Mouse (Mus musculus): ENCODE data around the gene Irf3. TPM values are rescaled to one million over a fixed set of nuclear protein-coding genes. Genes with fewer than 3 reads are reported as not detected.

Irf3 gene
- total RNA-seq, 1 experiment from 2014 or later: 138 TPM

DNA sequence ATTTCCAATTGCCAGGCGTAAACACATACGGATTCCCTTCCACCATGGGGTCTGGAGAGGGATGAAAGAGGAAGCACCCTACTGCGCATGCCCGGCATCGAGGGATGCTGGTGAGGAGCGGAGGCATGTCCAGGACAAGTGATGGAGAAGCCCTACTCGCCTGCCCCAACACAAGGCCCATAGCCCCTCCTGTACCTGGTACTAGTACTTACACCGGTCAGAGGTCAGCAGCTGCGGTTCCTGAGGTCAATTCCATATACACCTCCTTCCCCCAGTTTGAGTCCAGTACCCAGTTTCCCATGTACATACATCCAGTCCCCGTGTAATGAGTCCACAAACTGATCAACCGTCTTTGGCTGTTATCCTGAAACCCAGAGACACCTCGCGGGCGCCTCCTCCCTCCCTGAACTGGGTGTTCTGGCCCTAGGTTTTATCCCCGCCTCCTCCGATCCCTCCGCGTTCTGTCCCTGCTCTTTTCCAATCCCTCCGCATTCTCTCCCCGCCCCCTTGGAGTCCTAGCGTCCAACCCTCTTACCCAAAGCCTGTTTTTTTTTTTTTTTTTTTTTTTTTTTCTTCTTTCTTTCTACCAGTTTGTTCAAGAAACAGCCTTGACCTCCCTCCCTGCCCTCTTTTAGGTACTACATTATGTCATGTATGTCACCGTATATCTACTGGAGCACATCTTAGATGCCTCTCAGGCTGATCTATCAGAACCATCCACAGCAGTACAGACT lies 22.9 kb upstream of the Irf3 start, which contains the start of gene Cpt1c:
Gene Cpt1c, minus strand, starts transcription at position 469 of the 734 bp plus-strand sequence.
- peak; percentile 75 for DNase-seq

DNA sequence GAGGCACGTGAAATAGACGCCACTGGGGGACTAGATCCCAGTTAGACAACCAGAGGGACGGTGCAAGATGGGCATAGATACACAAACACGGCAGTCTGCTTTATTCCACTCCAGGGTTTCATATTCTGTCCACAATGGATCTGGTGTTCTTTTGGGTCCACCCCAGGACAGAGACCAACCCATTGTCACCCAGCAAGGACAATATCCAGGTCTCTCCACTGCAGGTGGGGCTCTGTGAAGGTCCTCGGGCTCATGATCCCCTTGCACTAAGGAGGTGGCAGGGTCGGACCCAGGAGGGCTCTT lies 22.4 kb upstream of the Irf3 start:
- DNase-seq: no peak

DNA sequence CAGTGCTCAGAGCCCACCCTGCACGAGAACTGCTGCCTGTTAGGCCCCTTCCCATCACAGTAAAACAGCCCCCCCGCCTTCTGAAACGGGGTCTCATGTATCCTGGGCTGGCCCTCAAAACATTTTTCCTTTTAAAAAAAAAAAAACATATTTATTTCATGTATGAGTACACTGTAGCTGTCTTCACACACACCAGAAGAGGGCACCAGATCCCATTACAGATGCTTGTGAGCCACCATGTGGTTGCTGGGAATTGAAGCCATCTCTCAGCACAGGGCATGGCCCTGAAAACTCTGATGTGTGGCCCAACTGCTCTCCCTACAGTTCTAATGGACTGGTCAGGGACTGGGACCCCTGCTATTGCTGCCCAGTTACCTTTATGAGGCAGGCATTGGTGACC lies 19.1 kb upstream of the Irf3 start:
- no peak for DNase-seq

DNA sequence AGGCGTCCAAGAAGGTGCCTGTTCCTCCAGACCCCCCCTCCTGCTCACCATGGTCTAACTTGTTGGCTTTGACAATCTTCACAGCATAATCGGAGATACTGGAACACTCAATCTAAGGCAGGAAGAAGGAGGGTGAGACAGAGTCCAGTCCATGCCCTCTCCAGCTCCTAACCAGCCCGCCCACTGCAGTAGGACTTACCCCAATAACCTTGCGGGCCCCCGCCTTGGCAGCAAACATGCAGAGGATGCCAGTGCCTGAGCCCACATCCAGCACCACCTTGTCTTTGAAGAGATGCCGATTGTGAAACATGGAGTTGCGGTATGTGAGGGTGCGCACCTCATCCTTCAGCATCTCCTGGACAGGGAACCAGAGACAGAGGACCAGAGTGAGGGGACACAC lies 15.9 kb upstream of the Irf3 start:
- no peak for DNase-seq

DNA sequence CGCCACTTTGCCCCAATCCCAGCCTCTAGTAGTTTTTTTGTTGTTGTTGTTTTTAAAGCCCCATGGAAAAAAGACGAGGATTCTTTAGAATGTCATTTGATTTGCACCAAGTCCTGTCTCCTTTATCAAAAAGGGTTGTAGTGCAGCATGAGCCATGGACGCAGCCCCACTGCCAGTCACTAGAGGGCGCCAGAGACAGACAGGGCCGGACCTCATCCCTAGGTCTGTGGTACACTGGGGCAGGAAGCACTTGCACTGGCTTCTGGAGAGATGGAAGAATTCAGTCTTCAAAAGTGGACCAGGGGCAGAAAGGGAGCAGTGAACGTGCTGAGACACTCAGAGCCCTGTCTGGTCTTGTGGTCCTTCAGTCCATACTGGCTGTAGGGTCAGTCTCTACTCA lies 14.4 kb upstream of the Irf3 start:
- peak; percentile 90 for DNase-seq

DNA sequence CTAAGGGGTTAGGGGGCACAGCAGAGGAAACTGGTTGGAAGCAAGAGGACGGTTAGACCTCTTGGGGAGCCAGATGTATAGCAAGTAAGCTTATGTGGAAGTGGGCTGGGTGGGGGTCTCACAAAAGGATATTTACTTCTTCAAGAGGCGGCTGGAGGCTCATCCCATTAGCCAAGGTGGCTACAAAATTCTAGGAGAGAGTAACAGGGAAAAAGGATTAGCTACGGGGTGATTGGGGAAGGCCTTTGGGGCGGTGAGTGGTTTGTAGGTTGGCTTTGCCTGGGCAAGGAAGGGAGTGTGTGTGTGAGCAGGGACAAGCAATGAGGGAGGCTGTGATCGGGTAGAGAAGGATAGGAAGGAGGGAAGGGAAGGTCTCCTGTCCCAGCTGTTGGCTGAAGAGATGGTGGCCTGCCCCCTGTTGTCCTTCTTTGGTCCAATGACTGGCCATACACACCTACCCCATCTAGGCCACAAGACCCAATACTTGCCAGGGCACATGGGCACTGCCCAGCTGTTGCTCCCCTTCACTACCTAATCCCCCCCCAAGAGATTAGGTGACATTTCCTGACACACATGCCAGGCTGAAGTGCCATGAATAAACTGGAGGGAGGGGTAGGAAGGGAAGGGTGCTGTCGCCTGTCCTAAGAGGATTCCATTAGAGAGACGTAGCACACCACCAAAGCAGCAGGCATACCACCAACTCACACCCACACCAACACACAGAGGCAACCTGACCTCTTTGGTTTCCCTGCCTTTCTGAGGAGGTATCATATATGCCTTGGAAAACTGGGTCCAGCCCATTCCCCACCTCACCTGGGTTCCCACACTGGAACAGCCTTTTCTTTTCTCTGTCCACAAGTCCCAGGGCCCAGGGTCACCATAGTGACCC lies 13.3 kb upstream of the Irf3 start:
- DNase-seq: no peak

DNA sequence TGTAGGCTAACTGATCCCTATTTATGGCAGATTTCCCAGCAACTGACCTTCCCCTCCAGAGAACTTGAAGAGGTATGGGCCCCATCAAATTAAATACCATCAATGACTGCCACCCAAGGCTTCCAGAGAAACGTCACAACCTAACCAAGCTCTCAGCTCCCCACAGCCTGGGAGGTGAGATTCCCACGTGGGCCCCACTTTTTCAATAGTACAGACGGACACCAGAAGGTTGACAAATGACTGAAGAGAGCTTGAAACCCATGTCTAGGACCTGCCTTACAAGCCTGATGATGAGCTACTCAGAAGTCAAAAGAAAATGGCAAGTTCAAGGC lies 12.6 kb upstream of the Irf3 start:
- DNase-seq: no peak

DNA sequence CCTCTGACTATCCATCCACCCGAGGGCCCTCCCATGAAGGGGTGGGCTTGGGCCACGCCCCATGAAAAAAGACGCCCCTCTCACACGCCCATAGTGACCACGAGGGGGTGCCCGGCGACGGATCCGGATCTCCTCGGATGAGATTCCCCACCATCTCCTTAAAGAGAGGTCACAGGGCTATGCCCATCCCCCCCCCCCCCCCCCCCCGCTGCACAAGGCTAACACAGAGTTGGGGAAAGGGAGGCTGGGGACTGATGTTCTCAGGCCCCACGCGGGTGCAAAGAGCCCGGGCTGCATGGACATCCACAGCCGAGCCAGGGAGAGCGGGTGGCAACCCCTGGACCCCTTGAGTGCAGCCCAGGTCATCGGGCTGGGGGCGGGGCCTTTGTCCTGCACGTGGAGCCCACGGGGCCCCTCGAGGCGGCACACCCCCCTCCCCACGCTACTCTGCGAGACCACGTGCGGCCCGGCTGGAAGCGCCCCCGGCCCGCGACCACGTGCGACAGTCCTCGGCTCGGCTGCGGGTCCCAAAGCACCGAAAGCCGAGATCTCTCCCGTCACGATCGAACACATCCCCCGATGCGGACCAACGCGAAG lies 11.8 kb upstream of the Irf3 start:
- peak; percentile 73 for DNase-seq

DNA sequence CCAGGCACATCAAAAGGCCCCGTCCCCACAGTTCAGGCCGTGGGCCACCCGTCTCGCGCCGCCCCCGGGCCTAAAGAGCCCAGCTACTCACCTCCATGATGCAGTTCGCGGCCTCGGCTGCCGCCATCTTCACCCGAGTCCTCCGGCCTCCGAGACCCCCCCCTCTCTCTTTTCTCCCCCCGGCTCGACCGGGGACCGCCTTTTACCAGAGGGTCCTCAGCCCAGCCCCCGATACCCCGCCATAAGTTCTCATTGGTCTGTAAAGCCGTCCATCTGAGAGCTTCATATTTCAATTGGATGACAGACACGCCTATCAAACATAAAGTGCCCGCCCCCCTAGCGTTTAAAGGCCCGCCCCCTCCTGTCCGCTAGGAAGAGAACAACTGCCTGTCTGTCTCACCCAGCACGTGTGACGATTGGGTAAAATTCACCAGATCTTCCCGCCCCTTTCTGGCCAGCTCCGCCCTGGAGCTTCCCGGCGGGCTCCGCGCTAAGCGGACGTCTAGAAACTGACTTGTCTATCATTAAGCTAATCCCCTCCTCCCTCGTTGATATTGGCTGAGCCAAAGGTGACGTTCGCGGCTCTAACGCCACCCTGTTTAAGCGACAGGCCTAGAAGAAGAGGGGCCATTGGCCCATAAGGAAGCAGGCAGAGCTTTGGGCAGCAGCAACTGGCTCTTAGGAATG lies 11.1 kb upstream of the Irf3 start, which contains the start of gene Prmt1:
Gene Prmt1, minus strand, starts transcription at position 377 of the 687 bp plus-strand sequence.
- DNase-seq: peak; percentile 93

DNA sequence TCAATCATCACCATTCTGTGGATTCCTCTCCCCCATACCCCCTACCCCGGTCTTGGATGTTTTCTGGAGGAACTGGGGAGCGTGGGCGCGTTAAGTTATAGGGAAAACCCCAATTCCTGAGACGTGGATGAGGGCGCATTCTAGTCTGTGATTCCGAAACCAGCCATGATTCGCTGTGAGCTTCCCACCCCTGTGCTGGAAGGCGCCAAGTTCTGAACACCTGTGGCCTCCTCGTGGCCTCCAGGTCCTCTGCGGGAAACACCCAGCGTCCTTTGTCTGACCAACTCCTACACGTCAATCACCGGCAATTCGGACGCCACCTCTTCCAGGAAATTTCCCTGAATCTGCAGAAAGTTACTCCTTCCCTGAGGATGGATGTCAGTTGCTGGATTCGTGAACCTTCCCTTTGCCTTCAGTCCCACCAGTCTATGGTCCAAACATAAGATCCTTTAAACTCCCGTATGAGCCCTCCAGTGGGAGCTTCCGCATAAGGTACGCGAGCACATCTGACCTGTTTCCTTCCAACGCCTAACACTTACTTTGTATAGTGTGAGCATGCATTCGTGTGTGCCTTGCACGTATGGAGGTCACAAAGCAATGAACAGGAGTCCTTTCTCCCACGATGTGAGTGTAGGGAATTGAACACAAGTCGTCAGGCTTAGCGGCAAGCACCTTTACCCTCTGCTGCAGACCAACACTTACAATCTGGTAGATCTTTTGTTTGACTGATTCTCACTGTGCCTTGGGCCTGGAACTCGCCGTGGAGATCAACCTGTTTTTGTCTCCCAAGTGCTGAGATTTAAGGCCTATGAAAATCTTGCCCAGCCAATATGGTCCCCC lies 10.3 kb upstream of the Irf3 start:
- DNase-seq: no peak

DNA sequence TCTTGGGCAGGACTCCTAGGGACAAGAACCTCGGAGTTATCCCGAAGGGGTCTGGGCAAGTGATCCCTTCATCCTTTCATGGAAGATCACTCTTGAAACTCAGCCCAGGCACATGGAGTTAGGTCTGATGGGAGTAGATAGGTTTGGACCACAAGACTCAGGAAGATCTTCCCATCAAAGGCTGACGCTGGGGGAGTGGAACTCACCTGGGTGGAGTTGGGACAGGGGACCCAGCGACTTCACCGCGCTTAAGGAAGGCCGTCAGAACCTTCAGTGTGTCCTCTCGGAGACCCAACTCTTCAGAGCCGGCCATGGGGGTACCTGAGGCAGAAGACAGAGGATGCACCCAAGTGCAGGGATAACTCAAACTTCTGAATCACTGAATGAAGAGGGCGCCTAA lies 776 bp upstream of the Irf3 start:
- no peak for DNase-seq

DNA sequence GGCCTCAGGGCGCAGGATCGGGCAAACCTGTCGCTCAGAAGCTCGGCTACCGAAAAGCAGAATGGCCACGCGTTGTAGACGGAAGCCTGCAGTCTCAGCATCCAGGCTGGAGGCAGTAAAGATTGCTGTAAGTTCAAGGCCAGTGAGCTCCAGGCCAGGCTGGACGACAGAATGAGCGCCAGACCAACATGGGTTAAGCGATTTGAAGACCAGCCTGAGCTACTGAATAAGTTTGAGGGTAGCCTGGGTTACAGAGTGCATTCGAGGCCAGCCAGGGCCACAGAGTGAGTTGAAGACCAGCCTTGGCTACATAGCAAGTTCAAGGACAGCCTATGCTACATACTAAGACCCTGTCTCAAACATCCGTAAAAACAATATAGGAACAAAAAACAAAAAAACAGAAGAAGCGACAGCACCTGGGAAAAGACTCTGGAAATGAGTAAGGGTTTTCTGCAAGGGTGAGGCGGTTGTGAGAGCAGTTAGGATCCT lies 536 bp downstream of the Irf3 start:
- no peak for DNase-seq

DNA sequence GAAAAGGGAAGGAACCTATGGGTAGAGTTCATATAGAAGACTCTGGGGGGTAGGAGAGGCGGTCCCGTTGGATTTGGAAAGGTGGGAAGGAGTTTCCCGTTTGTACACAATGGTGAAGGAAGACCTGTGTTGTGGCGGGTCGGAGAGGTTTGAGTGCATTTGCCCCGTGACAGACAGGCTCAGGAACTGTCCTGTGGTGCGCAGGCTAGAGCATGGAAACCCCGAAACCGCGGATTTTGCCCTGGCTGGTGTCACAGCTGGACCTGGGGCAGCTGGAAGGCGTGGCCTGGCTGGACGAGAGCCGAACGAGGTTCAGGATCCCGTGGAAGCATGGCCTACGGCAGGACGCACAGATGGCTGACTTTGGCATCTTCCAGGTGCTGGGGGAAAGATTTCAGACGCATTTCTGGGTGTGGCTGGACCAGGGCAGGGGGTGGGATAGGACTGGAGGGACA lies 1.1 kb downstream of the Irf3 start, which contains the start of gene Bcl2l12:
Gene Bcl2l12, minus strand, starts transcription at position 212 of the 455 bp plus-strand sequence.
- peak; percentile 70 for DNase-seq

DNA sequence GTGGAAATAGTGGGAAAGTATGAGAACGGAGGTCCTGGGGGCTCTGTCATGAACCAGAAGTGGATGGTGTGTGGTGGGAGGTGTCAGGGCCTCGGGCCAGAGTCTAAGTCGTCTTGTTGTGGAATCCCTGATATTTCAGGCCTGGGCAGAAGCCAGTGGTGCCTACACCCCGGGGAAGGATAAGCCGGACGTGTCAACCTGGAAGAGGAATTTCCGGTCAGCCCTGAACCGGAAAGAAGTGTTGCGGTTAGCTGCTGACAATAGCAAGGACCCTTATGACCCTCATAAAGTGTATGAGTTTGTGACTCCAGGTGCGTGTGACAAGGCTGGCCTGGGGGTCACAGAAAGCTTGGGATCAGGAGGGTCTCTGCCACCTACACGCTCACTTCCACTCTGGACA lies 2.3 kb downstream of the Irf3 start:
- no peak for DNase-seq

DNA sequence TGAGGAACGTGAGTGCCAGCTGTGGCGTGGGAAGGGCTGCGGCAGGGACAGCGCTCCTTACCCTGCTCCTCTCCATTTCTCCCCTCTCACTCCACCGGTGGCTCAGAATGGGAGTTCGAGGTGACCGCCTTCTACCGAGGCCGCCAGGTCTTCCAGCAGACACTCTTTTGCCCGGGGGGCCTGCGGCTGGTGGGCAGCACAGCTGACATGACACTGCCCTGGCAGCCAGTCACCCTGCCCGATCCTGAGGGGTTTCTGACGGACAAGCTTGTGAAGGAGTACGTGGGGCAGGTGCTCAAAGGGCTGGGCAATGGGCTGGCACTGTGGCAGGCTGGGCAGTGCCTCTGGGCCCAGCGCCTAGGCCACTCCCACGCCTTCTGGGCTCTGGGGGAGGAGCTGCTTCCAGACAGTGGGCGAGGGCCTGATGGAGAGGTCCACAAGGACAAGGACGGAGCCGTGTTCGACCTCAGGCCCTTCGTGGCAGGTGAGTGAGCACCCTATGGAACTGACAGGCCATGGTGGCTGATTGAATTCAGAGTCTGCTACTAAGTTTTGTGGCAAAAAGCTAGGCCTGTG lies 3.2 kb downstream of the Irf3 start:
- no peak for DNase-seq

DNA sequence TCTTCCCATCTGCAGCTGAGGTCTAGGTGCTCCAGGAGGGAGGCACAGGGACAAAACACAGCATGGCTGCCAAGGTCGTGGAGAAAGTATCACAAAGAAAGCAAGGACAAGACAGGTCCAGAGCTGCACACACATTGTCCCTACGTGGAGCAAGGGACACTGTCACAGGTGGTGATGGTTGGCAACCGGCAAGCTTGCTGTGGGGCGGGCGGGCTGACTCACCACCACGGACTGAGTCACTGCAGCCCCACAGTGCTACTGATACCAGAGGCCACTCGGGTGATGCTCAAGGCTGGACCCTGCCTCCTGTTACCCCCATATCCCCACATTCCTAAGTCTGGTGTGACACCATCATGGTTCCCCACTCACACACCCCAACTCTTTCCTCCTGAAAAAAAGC lies 5.0 kb downstream of the Irf3 start:
- peak; percentile 62 for DNase-seq

DNA sequence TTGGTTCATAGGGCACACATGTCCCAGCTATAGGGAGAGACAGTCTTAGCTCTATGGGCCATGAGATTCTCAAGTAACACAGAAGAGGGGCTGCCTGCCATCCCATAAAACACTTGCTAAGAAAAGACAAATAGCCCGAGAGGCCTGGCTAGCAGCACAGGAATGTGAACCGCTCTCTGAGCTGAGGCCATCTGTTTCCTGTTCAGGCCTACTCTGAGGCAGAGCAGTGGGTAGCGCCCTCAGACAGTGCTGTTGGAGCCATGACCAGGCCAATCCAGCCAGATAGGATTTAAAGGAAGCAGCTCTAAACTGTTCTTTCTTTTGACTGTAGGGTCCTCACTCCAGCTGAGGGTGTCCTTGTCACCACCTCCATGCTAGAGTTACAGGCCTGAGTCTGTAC lies 7.1 kb downstream of the Irf3 start:
- no peak for DNase-seq

DNA sequence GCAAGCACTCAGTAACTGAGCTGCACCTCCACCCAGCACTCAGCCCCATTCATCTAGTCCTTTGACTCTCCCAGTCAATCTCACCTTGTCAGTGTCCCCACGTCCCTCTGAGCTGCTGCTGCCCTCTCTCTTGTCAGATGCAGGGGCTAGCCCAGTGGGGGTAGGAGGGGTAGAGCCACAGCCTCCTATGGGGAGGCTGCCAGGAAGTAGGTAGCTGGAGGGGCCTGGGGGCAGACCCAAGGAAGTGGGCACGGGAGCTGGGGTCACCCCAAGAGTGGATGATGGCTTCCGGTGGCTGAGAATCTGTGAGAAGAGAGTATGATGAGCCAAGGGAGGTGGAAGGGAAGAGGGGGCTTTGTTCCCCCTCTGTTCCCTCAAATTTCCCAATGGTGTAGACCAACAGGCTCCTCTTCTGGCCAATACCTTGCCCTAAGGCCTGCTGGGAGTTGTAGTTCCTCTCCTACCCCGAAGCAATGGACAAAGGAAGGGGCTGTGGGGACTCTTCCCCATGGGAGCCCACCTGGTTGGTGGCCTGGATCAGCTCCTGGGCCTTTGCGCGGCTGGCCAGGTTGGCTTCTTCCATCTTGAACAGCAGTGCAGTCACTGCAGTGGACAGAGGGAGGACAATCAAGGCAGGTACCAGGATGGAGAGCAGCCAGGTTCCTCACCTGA lies 8.0 kb downstream of the Irf3 start:
- no peak for DNase-seq

DNA sequence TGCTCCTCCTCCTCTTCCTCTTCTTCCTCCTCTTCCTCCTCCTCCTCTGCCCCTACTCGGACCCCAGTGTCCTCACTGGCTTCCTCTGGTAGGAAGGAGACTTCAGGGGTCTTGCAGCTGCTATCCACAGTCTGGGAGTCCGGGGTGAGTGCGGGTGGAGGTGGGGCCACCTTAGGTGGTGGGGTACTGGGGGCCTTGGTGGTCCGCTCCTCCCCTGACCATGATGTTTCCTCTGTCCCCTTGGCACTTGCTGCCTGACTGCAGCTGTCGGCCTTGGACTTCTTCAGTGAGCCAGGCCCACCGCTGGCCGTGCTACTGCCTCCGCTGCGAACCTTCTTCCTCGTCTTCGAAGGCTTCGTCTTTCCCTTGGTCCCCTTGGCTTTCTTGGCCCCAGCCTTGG lies 9.1 kb downstream of the Irf3 start:
- DNase-seq: no peak

DNA sequence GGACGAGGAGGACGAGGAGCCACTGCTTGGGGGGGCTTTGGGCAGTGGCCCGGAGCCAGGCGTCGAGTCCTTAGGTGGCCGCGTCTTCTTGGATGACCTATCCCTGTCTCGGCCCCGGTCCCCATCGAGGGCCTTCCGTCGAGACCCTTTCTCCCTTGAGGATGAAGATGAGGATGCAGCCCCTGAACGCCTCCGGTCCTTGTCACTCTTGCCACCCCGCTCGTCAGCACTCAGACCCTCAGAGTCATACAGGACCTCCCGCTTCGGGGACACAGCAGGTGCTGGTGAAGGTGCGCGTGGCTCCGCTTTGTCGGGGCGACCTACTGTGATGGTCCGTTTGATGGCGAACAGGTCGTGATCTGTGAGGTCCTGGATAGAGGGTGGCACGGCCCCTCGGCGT lies 9.7 kb downstream of the Irf3 start:
- DNase-seq: no peak

DNA sequence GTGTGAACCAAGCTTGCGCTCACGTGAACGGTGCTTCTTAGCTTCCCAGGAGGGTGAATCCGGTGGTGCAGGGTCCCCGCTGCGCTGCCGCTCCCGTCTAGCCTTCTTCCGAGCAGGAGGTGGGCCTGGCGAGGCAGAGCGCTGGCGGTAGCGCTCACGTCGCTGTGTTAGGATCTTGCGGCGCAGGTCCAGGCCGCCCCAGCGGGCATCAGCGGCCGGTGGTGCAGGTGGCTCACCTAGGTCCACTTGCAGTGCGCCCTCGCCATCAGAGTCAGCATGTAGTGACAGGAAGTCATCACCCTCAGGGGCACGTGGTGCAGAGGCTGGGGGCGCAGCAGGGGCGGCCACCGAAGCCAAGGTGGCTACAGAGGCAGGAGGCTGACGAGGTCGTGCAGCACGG lies 10.4 kb downstream of the Irf3 start:
- DNase-seq: no peak

Measured in adrenal gland, postnatal 25 days (tissue).